Mouse (Mus musculus) hematopoietic stem cell, adult 5-6 weeks (primary cell): ENCODE results near the gene Smurf2. TPM values are rescaled to one million over a fixed set of nuclear protein-coding genes. Genes with fewer than 3 reads are reported as not detected.

Source experiments
- ATAC-seq, 2 experiments: fragments of 125-278 bp in 1 of 2; replicated peaks in 1 of 2; 2 replicates each; pipeline ENCODE4 v1.8.0; 2016 to 2017; ENCODE audit warnings: inconsistent platforms in 2 of 2, mild to moderate bottlenecking in 2 of 2, moderate number of reproducible peaks in 2 of 2, low read depth in 1 of 2, moderate TSS enrichment in 1 of 2; ENCODE audit not compliant: low FRiP score in 2 of 2, poor library complexity in 2 of 2, severe bottlenecking in 2 of 2, insufficient read depth in 1 of 2, low TSS enrichment in 1 of 2
- total RNA-seq: library from RNA; stranded (forward); fragments of 172-1452, 232-1000 nt; gene quantifications from 2 replicates; pipeline ENCODE4 v1.2.3, GENCODE M21; 2017

Smurf2 gene
- 46.9 and 50.8 TPM in 2 replicates for total RNA-seq

DNA sequence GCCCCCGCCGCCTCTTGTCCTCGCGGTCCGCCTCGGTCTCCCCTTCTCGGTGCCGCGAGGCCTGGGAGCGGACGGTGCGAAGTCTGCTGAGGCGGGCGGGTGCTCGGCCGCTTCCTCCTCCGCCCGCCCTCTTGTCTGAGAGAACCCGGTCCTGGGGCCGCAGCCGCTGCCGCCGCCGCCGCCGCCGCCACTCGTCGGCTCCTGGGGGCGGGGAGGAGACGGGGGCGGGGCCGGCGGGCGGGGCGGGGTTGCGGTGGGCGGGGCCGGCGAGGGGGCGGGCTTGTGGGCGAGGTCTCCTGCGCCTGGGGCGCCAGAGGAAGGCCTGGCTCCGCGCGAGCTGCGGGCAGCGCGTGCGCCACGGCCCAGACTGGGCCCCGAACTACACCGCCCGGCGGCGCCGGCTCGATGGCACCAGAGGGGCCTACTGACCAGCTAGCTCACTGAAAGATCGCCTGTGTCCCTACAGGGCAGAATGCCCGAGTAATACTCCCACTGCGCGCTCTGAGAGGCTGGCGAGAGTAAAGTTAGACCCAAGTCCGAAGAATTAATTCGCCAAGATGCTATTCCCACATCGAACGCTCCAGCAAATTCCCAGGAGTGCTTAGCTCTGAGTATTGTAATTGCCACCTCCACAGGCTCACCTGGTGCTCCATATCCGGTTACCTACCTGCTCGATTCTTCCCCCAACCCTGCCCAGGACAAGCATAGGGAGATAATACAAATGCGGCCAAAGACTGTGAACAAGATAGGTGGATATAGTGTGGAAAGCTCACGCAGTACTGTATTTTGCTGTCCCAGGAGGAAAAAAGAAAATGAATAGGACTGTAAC is at the start of gene Smurf2:
Smurf2 (minus strand) TSS at position 165 of the 829 bp plus-strand sequence.
- ATAC-seq = peak; percentile 90 to 92

GRCm38 (mm10) chr11:106969798-106970197 is 49.3 kb upstream of the Smurf2 start:
- no peak for ATAC-seq

DNA sequence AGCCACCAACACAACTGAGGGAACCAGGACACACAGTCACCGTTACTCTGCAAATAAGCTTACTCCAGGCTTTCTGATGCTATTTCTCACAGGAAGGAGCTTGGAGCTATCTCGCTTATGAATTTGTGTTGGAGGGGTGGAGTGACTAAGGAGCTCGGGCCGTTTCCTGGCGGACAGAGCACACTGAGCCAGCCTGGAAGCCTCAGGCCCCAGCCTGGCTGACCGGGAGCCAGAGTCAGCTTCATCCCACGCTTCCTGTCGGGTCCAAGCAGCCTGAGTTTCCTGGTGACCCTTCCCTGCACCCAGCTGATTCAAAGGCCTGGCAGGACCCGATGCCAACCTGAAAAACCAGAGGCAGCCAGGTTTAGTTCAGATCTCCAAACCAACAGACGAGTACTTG is 47.1 kb upstream of the Smurf2 start:
- no peak for ATAC-seq

- no peak for ATAC-seq
Observed at GRCm38 (mm10) chr11:106965881-106966280, 45.4 kb upstream of the Smurf2 start.

- no peak for ATAC-seq
Observed at GRCm38 (mm10) chr11:106962310-106962709, 41.8 kb upstream of the Smurf2 start.

GRCm38 (mm10) chr11:106961471-106962081 is 41.1 kb upstream of the Smurf2 start:
- peak; percentile 52 to 62 for ATAC-seq

DNA sequence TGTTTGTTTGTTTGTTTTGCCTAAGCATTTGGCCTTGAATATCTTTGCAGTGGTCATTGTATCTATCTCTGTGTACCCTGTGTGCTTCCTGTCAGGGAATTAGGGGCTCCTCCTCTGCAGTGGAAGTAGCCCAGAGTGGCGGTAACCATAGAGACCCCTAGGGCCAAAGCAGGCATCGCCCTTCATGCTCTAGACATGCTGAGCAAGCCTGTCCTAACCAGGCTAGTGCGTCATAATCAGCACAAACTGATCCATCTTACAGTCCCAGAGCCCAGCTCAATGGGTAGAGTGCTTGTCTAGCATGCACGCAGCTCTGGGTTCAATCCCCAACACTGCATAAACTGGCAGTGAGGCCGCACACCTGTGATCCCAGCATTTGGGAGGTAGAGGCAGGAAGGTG is 38.6 kb upstream of the Smurf2 start:
- no peak for ATAC-seq

DNA sequence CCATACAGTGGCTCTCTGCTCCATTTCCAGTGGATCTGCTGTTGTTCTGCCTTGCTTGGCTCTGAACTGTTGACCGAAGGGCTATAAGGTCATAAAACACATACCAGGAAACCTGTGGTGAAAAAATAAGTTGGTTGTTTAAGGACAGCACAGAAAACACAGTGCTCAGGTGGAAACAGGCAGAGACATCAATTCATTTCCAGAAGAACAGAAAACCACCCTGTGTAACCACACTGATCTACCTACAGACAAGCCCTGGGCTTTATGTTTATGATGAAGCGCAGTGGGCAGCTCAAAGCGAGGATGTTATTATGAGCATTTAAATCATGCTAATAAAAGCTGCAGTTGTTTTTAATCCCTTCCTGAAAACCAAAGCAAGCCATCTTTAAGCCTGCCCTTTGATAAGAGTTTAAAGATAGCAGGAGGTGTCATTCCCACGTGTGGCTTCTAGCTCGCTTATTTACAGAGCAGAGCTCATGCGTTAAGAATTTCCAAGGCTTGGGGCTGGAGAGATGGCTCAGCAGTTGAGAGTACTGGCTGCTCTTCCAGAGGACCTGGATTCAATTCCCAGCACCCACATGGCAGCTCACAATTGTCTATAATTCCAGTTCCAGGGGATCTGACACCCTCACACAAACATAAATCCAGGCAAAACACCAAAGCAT is 38.0 kb upstream of the Smurf2 start:
- ATAC-seq = no peak

DNA sequence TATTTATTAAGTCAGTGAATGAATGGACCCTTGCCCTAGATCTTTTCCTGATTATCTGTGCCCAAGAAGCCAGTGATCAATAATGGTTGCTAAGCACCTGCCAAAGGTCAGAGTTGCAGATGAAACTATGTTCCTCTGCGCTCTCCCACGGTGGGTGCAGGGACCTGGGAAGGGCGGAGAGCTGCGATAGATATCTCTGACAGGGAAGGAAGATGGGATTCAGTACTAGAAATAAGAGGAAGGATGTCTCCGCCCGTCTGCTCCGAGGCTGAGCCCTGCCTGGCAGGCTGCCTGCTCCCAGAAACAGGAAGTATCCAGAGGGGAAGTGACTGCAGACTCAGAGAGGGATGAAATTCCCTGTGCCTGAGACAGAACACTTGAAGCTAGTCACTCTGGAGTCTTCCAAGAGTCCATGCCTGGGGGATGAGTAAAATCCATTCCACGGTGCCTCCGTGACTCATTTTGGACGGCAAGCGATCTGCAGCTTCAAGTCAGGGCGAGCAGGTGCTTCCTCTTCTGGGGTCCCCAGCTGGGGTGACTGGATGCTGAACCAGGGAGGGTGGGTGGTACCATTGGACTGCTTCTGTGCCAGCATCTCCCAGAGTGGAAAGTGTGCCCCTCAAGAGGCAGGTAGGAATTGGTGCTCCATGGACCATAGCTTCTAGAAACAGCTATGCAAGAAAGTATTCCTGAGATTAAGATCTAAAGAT is 36.9 kb upstream of the Smurf2 start:
- peak; percentile 47 to 56 for ATAC-seq

GRCm38 (mm10) chr11:106954566-106954965 is 34.1 kb upstream of the Smurf2 start:
- ATAC-seq = no peak

- ATAC-seq = no peak
Observed at GRCm38 (mm10) chr11:106954116-106954515, 33.6 kb upstream of the Smurf2 start.

GRCm38 (mm10) chr11:106937306-106937705 is 16.8 kb upstream of the Smurf2 start:
- ATAC-seq = peak; percentile 46 to 66; a peak in 1 of 4 replicates

DNA sequence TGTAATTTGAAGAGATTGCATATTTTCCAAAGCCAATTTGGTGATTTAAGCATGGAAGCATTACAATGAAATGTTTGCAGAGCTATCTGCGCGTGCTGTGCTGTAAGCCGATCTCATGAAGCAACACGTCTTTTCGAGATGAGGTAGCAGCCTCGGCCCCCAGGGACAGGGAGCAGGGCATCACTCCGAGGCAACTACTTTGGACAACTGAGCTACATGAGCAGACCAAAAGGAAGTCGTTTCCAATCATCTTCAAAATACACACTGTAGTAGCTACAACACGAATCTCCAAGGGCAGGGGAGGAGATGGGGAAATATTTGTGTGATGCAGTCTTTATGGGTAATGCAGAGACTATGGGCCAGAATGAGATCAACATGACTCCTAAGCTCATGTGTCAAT is 9.9 kb upstream of the Smurf2 start:
- ATAC-seq = no peak

DNA sequence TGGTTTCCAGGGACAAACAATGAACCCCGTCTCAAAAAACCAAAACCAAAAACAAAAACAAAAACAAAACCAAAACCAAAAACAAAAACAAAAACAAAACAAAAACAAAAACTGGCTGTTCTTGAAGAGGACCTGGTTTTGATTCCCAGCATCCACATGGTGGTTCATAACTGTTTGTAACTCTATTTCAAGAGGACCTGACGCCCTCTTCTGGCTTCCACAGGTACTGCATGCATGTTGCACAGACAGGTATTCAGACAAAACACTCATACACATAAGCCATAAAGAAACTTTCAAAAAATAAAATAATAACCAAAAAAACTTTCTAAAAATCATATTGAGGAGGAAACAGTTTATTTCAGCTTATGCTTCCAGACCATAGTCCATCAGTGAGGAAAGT is 8.4 kb upstream of the Smurf2 start:
- no peak for ATAC-seq

- ATAC-seq = no peak
Observed at GRCm38 (mm10) chr11:106927950-106928349, 7.4 kb upstream of the Smurf2 start.

DNA sequence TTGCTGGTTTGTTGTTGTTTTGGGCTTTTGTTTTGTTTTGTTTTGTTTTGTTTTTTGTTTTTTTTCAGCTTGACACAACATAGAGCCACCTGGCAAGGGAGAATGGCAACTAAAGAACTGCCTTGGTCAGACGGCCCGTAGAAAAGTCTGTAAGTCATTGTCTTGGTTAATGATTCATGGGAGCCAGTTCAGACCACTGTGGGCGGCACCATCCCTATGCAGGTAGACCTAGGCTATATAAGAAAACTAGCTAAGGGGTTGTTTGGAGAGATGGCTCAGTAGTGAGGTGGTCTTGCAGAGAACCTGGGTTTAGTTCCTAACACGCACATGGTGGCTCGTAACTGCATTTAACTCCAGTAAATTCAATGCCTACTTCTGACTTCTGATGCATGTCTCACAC is 6.7 kb upstream of the Smurf2 start:
- no peak for ATAC-seq

DNA sequence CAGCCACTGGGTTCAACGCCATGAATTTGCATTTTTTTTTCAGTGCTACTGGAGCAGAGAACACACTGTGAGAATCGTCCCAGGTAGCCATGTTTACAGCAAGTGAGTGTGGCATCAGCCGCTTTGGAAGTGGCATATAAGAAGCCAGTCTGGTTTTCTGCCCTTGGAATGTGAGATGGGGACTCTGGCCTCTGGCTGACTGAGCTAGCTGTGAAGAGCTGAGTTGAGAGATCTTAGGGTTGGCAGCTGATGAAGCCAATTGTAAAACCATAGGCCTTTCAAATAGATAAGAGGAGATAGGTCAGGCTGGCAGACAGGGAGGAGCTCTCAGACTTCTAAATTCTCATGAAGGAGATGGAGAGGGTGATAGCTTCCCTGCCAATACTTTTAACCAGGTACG is 6.2 kb upstream of the Smurf2 start:
- no peak for ATAC-seq
